Mouse (Mus musculus) embryonic facial prominence, embryonic 13.5 days (tissue): ENCODE measurements around the gene Thrap3. TPM values are rescaled to one million over a fixed set of nuclear protein-coding genes. Genes with fewer than 3 reads are reported as not detected.

Experiments used
- ATAC-seq: fragments of 200-750 bp; cut with Nextera tagmentation; 2 replicates; pipeline ENCODE4 v1.8.0; 2017; ENCODE audit warnings: low read depth; ENCODE audit not compliant: insufficient number of reproducible peaks, insufficient read depth, low FRiP score, low TSS enrichment
- H3K27ac ChIP-seq: fragments of 300-500 bp; sonication (generic); 2 replicates; pipeline ENCODE4 v1.5.1; 2015; ENCODE audit warnings: moderate library complexity, mild to moderate bottlenecking, inconsistent platforms
- H3K27me3 ChIP-seq: fragments of 300-500 bp; sonication (generic); 2 replicates; pipeline ENCODE4 v1.6.1; 2015; ENCODE audit warnings: mild to moderate bottlenecking, inconsistent platforms
- H3K36me3 ChIP-seq: fragments of 300-500 bp; sonication (generic); 2 replicates; pipeline ENCODE4 v1.6.1; 2015; ENCODE audit warnings: mild to moderate bottlenecking, inconsistent platforms
- H3K4me1 ChIP-seq: fragments of 300-500 bp; sonication (generic); 2 replicates; pipeline ENCODE4 v1.6.1; 2015; ENCODE audit warnings: inconsistent platforms
- H3K4me2 ChIP-seq: fragments of 300-500 bp; sonication (generic); 2 replicates; pipeline ENCODE4 v1.6.1; 2015; ENCODE audit warnings: moderate library complexity, mild to moderate bottlenecking, inconsistent platforms
- H3K4me3 ChIP-seq: fragments of 300-500 bp; sonication (generic); 2 replicates; pipeline ENCODE4 v1.5.1; 2015; ENCODE audit warnings: mild to moderate bottlenecking, inconsistent platforms
- H3K9ac ChIP-seq: fragments of 300-500 bp; sonication (generic); 2 replicates; pipeline ENCODE4 v1.6.1; 2015; ENCODE audit warnings: mild to moderate bottlenecking, inconsistent platforms
- H3K9me3 ChIP-seq: fragments of 300-500 bp; sonication (generic); 2 replicates; pipeline ENCODE4 v1.6.1; 2016; ENCODE audit warnings: inconsistent platforms
- WGBS: fragments of 180-500 bp; shearing (Covaris S2); methylation state at CpG from one replicate; pipeline ENCODE4 v1.1.7; 2015; ENCODE audit warnings: mixed read lengths; 5-methylcytosine and 5-hydroxymethylcytosine counted together
- polyA plus RNA-seq: library from polyadenylated mRNA; unstranded; fragments of >200 nt; fragmentation: Nextera tagmentation; extraction: Ambion mirVana; gene quantifications from 2 replicates; pipeline ENCODE4 v1.2.1, GENCODE M21; 2015

The Thrap3 gene
- polyA plus RNA-seq, 1 experiment from 2014 or later: 262 TPM

- no peaks in the 10 kb centered on the region for H3K9me3 ChIP-seq
- H3K4me2 ChIP-seq: peak overlapping the region; percentile 98
- peak overlapping the region; percentile 77 for H3K4me3 ChIP-seq
- peaks cover 52% of the 10 kb centered on the region for H3K4me1 ChIP-seq
- no peak for ATAC-seq
- 32% methylated on average over 6 of the region's 6 CpGs for WGBS
- H3K27me3 ChIP-seq: no peaks in the 10 kb centered on the region
- peaks cover 24% of the 10 kb centered on the region for H3K36me3 ChIP-seq
- H3K9ac ChIP-seq: peak overlapping the region; percentile 60
- H3K27ac ChIP-seq: peak overlapping the region; percentile 94
These were observed 51.6 kb downstream of the Thrap3 start for GRCm38 (mm10) chr4:126150949-126151320.

- 16% methylated on average over 16 of the region's 16 CpGs for WGBS
- Histone ChIP-seq H3K4me2 (peak overlapping the region; percentile 98), H3K4me1 (peaks cover 50% of the 10 kb centered on the region), H3K9ac (peak overlapping the region; percentile 88), H3K4me3 (peak overlapping the region; percentile 77), H3K9me3 (no peaks in the 10 kb centered on the region), H3K36me3 (peaks cover 24% of the 10 kb centered on the region), H3K27ac (peak overlapping the region; percentile 94), H3K27me3 (no peaks in the 10 kb centered on the region)
- ATAC-seq: peak; percentile 88
These were observed 52.1 kb downstream of the Thrap3 start for GRCm38 (mm10) chr4:126150297-126150948.

GRCm38 (mm10) chr4:126149798-126150197 lies 52.8 kb downstream of the Thrap3 start:
- Histone ChIP-seq H3K4me1 (peaks cover 47% of the 10 kb centered on the region), H3K9ac (peak overlapping the region; percentile 88), H3K27ac (peak overlapping the region; percentile 94), H3K27me3 (no peaks in the 10 kb centered on the region), H3K4me2 (peak overlapping the region; percentile 98), H3K4me3 (peak overlapping the region; percentile 77), H3K36me3 (peaks cover 24% of the 10 kb centered on the region), H3K9me3 (no peaks in the 10 kb centered on the region)
- ATAC-seq: no peak
- WGBS: 7% methylated on average over 10 of the region's 10 CpGs

GRCm38 (mm10) chr4:126149041-126149676 lies 53.4 kb downstream of the Thrap3 start:
- peak overlapping the region; percentile 88 for H3K9ac ChIP-seq
- WGBS: 9% methylated on average over 42 of the region's 42 CpGs
- peaks cover 47% of the 10 kb centered on the region for H3K4me1 ChIP-seq
- peak overlapping the region; percentile 94 for H3K27ac ChIP-seq
- H3K27me3 ChIP-seq: no peaks in the 10 kb centered on the region
- peak overlapping the region; percentile 98 for H3K4me2 ChIP-seq
- peak overlapping the region; percentile 77 for H3K4me3 ChIP-seq
- H3K36me3 ChIP-seq: peaks cover 24% of the 10 kb centered on the region
- ATAC-seq: no peak
- no peaks in the 10 kb centered on the region for H3K9me3 ChIP-seq

GRCm38 (mm10) chr4:126148161-126148961 lies 54.2 kb downstream of the Thrap3 start:
- WGBS: under 1% methylated on average over 56 of the region's 67 CpGs

GRCm38 (mm10) chr4:126147533-126148160 lies 54.9 kb downstream of the Thrap3 start, which contains the start of gene Eva1b:
TSS of gene Eva1b (plus strand) at chr4:126147744.
- 4% methylated on average over 24 of the region's 24 CpGs for WGBS
- Histone ChIP-seq H3K4me2 (peak within 1 kb of the TSS; percentile 98), H3K9me3 (no peaks in the 10 kb centered on the region), H3K27me3 (no peaks in the 10 kb centered on the region), H3K9ac (peak within 1 kb of the TSS; percentile 88), H3K4me3 (peak within 1 kb of the TSS; percentile 77), H3K27ac (peak within 1 kb of the TSS; percentile 94), H3K4me1 (peaks cover 47% of the 10 kb centered on the region), H3K36me3 (peaks cover 20% of the 10 kb centered on the region)
- ATAC-seq: 0 out of 2 replicates have a peak, but pooled peaks have one; percentile 6

More at GRCm38 (mm10) chr4:126148161-126148961, 54.2 kb downstream of the Thrap3 start:
- peak; percentile 33 for ATAC-seq
- H3K4me2 ChIP-seq: peak overlapping the region; percentile 98
- peak overlapping the region; percentile 77 for H3K4me3 ChIP-seq
- no peaks in the 10 kb centered on the region for H3K27me3 ChIP-seq
- peaks cover 24% of the 10 kb centered on the region for H3K36me3 ChIP-seq
- H3K4me1 ChIP-seq: peaks cover 47% of the 10 kb centered on the region
- no peaks in the 10 kb centered on the region for H3K9me3 ChIP-seq
- peak overlapping the region; percentile 88 for H3K9ac ChIP-seq
- H3K27ac ChIP-seq: peak overlapping the region; percentile 94

- peaks cover 42% of the 10 kb centered on the region for H3K4me1 ChIP-seq
- no peaks in the 10 kb centered on the region for H3K27me3 ChIP-seq
- WGBS: 25% methylated on average over 9 of the region's 9 CpGs
- no peaks in the 10 kb centered on the region for H3K9me3 ChIP-seq
- ATAC-seq: no peak
- H3K4me3 ChIP-seq: peak overlapping the region; percentile 77; the same call in 1 of the 2 replicates
- peak overlapping the region; percentile 94 for H3K27ac ChIP-seq
- H3K9ac ChIP-seq: peak overlapping the region; percentile 88; the same call in 1 of the 2 replicates
- peak overlapping the region; percentile 98 for H3K4me2 ChIP-seq
- peaks cover 16% of the 10 kb centered on the region for H3K36me3 ChIP-seq
These were observed 55.5 kb downstream of the Thrap3 start for GRCm38 (mm10) chr4:126146974-126147532.

- 39% methylated on average over 3 of the region's 4 CpGs for WGBS
- no peak overlapping the region for H3K9ac ChIP-seq
- no peak for ATAC-seq
These were observed 57.2 kb downstream of the Thrap3 start for GRCm38 (mm10) chr4:126145396-126145795.

GRCm38 (mm10) chr4:126141021-126141420 lies 61.5 kb downstream of the Thrap3 start:
- Histone ChIP-seq H3K4me1 (no peaks in the 10 kb centered on the region), H3K9me3 (no peaks in the 10 kb centered on the region), H3K36me3 (peaks cover 45% of the 10 kb centered on the region), H3K27ac (no peak overlapping the region), H3K4me3 (no peak overlapping the region), H3K4me2 (no peak overlapping the region), H3K27me3 (no peaks in the 10 kb centered on the region), H3K9ac (no peak overlapping the region)
- WGBS: 63% methylated on average over 4 of the region's 5 CpGs
- ATAC-seq: no peak

More at GRCm38 (mm10) chr4:126145396-126145795, 57.2 kb downstream of the Thrap3 start:
- Histone ChIP-seq H3K4me2 (no peak overlapping the region), H3K4me3 (no peak overlapping the region), H3K9me3 (no peaks in the 10 kb centered on the region), H3K4me1 (peaks cover 25% of the 10 kb centered on the region), H3K27me3 (no peaks in the 10 kb centered on the region), H3K36me3 (peaks cover 9% of the 10 kb centered on the region), H3K27ac (no peak overlapping the region)

- Histone ChIP-seq H3K36me3 (peaks cover 74% of the 10 kb centered on the region), H3K9ac (no peak overlapping the region), H3K27ac (no peak overlapping the region), H3K9me3 (no peaks in the 10 kb centered on the region), H3K4me2 (no peak overlapping the region), H3K27me3 (no peaks in the 10 kb centered on the region), H3K4me1 (peaks cover 9% of the 10 kb centered on the region), H3K4me3 (no peak overlapping the region)
- no peak for ATAC-seq
- WGBS: 80% methylated on average over 4 of the region's 4 CpGs
These were observed 64.8 kb downstream of the Thrap3 start for GRCm38 (mm10) chr4:126137773-126138172.

- H3K27me3 ChIP-seq: no peaks in the 10 kb centered on the region
- H3K4me3 ChIP-seq: no peak overlapping the region
- H3K9ac ChIP-seq: no peak overlapping the region
- no peak overlapping the region for H3K27ac ChIP-seq
- H3K9me3 ChIP-seq: no peaks in the 10 kb centered on the region
- WGBS: 83% methylated on average over 4 of the region's 4 CpGs
- ATAC-seq: no peak
- H3K4me1 ChIP-seq: peaks cover 40% of the 10 kb centered on the region
- peaks cover 84% of the 10 kb centered on the region for H3K36me3 ChIP-seq
- H3K4me2 ChIP-seq: no peak overlapping the region
These were observed 67.9 kb downstream of the Thrap3 start for GRCm38 (mm10) chr4:126134639-126135038.
